Mouse (Mus musculus) megakaryocyte, embryonic 14.5 days (primary cell): Measurements from ENCODE around the gene Trpm2.

Experiments used
- FLI1 ChIP-seq: IDR thresholded peaks from 2 replicates; pipeline ENCODE4 v1.6.1; 2012; ENCODE audit warnings: low read length, inconsistent platforms, mixed read lengths
- GATA1 ChIP-seq: IDR thresholded peaks from 3 replicates; pipeline ENCODE4 v1.6.1; 2012; ENCODE audit warnings: mixed read lengths, low read length, inconsistent platforms, borderline replicate concordance

- TF ChIP-seq GATA1 (no peak), FLI1 (no peak)
Measured at GRCm38 (mm10) chr10:78008169-78008568, 37.8 kb upstream of the Trpm2 start.
